10 mouse cellular contexts compared by ENCODE assay signal in genomic region chr1:162075416-162075815, GRCm38 (mm10).
DNase-seq lines count a peak whose midpoint lies in the region; ATAC-seq and TF ChIP-seq lines count a peak whose summit lies in the region.
"Had no signal": no experiment of that assay in that cellular context is flagged by ENCODE, and none has a peak within 500 bp of the region (broad histone marks: within the 10 kb centered on the region; RNA-seq: fewer than 3 reads in every experiment).

No protein-coding gene starts in this region.

- no peaks in the 10 kb centered on the region for H3K27me3 ChIP-seq in forebrain, embryonic 11.5 days (ENCODE audit: control insufficient read depth, insufficient read depth, low read length)
- no peaks in the 10 kb centered on the region for H3K27me3 ChIP-seq in forebrain, embryonic 14.5 days (replicated peaks; ENCODE audit: control insufficient read depth, insufficient read depth, low read length)
- no peaks in the 10 kb centered on the region for H3K27me3 ChIP-seq in embryonic facial prominence, embryonic 10.5 days (replicated peaks; ENCODE audit: low read depth, poor library complexity, severe bottlenecking)
- H3K27me3 ChIP-seq in limb, embryonic 14.5 days (ENCODE audit: control insufficient read depth, insufficient read depth, low read length): no peaks in the 10 kb centered on the region

- no peak overlapping the region for H3K4me2 ChIP-seq in forebrain, embryonic 11.5 days (ENCODE audit: low read depth, low read length, severe bottlenecking)
- no peak overlapping the region for H3K4me2 ChIP-seq in forebrain, embryonic 14.5 days (ENCODE audit: low read length)
- H3K4me2 ChIP-seq in limb, embryonic 14.5 days (replicated peaks; ENCODE audit: low read depth, low read length, severe bottlenecking): peak overlapping the region; percentile 30

- H3K9ac ChIP-seq in forebrain, embryonic 11.5 days (ENCODE audit: low read length): no peak overlapping the region
- no peak overlapping the region for H3K9ac ChIP-seq in forebrain, embryonic 14.5 days (ENCODE audit: low read length)
- H3K9ac ChIP-seq in limb, embryonic 14.5 days (ENCODE audit: low read depth, low read length, severe bottlenecking): 0 out of 2 replicates have a peak overlapping the region, but pooled peaks have one; percentile 0

- H3K36me3 ChIP-seq in forebrain, embryonic 11.5 days (ENCODE audit: control insufficient read depth, insufficient read depth, low read length): no peaks in the 10 kb centered on the region
- no peaks in the 10 kb centered on the region for H3K36me3 ChIP-seq in forebrain, embryonic 14.5 days (ENCODE audit: control insufficient read depth, insufficient read depth, low read length)
- no peaks in the 10 kb centered on the region for H3K36me3 ChIP-seq in embryonic facial prominence, embryonic 10.5 days (replicated peaks)
- no peaks in the 10 kb centered on the region for H3K36me3 ChIP-seq in limb, embryonic 14.5 days (ENCODE audit: control insufficient read depth, insufficient read depth, low read length)

- H3K4me3 ChIP-seq in forebrain, embryonic 11.5 days (ENCODE audit: low read depth, low read length): no peak overlapping the region
- no peak overlapping the region for H3K4me3 ChIP-seq in forebrain, embryonic 14.5 days (ENCODE audit: low read depth, low read length)
- H3K4me3 ChIP-seq in embryonic facial prominence, embryonic 10.5 days: 0 out of 2 replicates have a peak overlapping the region, but pooled peaks have one; percentile 11
- no peak overlapping the region for H3K4me3 ChIP-seq in limb, embryonic 14.5 days (replicated peaks; ENCODE audit: low read length)

- no peaks in the 10 kb centered on the region for H3K9me3 ChIP-seq in forebrain, embryonic 11.5 days (ENCODE audit: control insufficient read depth, low read length)
- H3K9me3 ChIP-seq in forebrain, embryonic 14.5 days (replicated peaks; ENCODE audit: control insufficient read depth, low read length): no peaks in the 10 kb centered on the region
- no peaks in the 10 kb centered on the region for H3K9me3 ChIP-seq in embryonic facial prominence, embryonic 10.5 days
- no peaks in the 10 kb centered on the region for H3K9me3 ChIP-seq in limb, embryonic 14.5 days (ENCODE audit: control insufficient read depth, low read length)

- no peaks in the 10 kb centered on the region for H3K4me1 ChIP-seq in forebrain, embryonic 11.5 days (replicated peaks; ENCODE audit: control insufficient read depth, insufficient read depth, low read length)
- no peaks in the 10 kb centered on the region for H3K4me1 ChIP-seq in forebrain, embryonic 14.5 days (ENCODE audit: control insufficient read depth, insufficient read depth, low read length)
- peaks cover 65% of the 10 kb centered on the region for H3K4me1 ChIP-seq in embryonic facial prominence, embryonic 10.5 days
- H3K4me1 ChIP-seq in limb, embryonic 14.5 days (ENCODE audit: control insufficient read depth, insufficient read depth, low read length): peaks cover 58% of the 10 kb centered on the region

- 0 out of 2 replicates have a peak overlapping the region, but pooled peaks have one; percentile 8 for H3K27ac ChIP-seq in forebrain, embryonic 11.5 days (ENCODE audit: low read depth, low read length)
- H3K27ac ChIP-seq in forebrain, embryonic 14.5 days (ENCODE audit: low read depth, low read length): no peak overlapping the region
- peak overlapping the region; percentile 82 for H3K27ac ChIP-seq in embryonic facial prominence, embryonic 10.5 days (replicated peaks)
- peak overlapping the region; percentile 89 for H3K27ac ChIP-seq in limb, embryonic 14.5 days (replicated peaks; ENCODE audit: low read depth, low read length)

- DNase-seq in forebrain, embryonic 11.5 days (ENCODE audit: low spot score): no peak
- no peak for DNase-seq in forebrain, embryonic 14.5 days (ENCODE audit: low spot score)
- peak; percentile 28 for DNase-seq in kidney, postnatal 10 days
- DNase-seq in kidney, adult 9 months: no peak
- DNase-seq in embryonic facial prominence, embryonic 10.5 days (ENCODE audit: low spot score): peak; percentile 51
- peak; percentile 36 for DNase-seq in limb, embryonic 14.5 days (ENCODE audit: low spot score)
- no peak for DNase-seq in cerebellum, adult 9-10 months
- DNase-seq: cerebellum, adult 9-11 months; layer of hippocampus, postnatal 36 days had no signal

- TF ChIP-seq POLR2A in limb, embryonic 14.5 days (IDR thresholded peaks at IDR 0.05; ENCODE audit: borderline replicate concordance, extremely low read depth, insufficient read depth, insufficient read length): no peak

- WGBS in forebrain, embryonic 11.5 days: 69% methylated on average over 4 of the region's 4 CpGs
- 80% methylated on average over 4 of the region's 4 CpGs for WGBS in forebrain, embryonic 14.5 days
- WGBS in embryonic facial prominence, embryonic 10.5 days: 52% methylated on average over 4 of the region's 4 CpGs
- 15% methylated on average over 4 of the region's 4 CpGs for WGBS in limb, embryonic 14.5 days

- no peak for ATAC-seq in forebrain, embryonic 11.5 days (replicated peaks; ENCODE audit: low FRiP score)
- no peak for ATAC-seq in forebrain, embryonic 14.5 days
- no peak for ATAC-seq in limb, embryonic 14.5 days (ENCODE audit: low FRiP score, low read depth)
- ATAC-seq in megakaryocyte-erythroid progenitor cell, adult 5-6 weeks (replicated peaks; ENCODE audit: low FRiP score, low TSS enrichment, poor library complexity, severe bottlenecking): no peak

Comparison
In these comparisons a context has a peak if more than half of its experiments do, and no peak if none do; other contexts are left out.
1. DNase-seq: peak in kidney, postnatal 10 days (single experiment), embryonic facial prominence, embryonic 10.5 days (single experiment) and limb, embryonic 14.5 days (single experiment); none in forebrain, embryonic 11.5 days (single experiment), forebrain, embryonic 14.5 days (single experiment), kidney, adult 9 months (single experiment) and cerebellum, adult 9-10 months (single experiment).